Mouse (Mus musculus) spleen, adult 18-20 months (tissue): ENCODE measurements around the gene Syne3.
A peak's percentile ranks its signal among the peaks of the same experiment; 100 is the strongest.

ENCODE experiments used
- DNase-seq, 2 experiments: peaks; one replicate each; pipeline ENCODE4 v3.0.0; 2022; ENCODE audit warnings: mixed read lengths in 2 of 2

Gene Syne3

GRCm38 (mm10) chr12:105009370-105010212 is at the start of gene Syne3:
Syne3 (minus strand) TSS chr12:105009809.
- DNase-seq: peak; percentile 78 to 87

GRCm38 (mm10) chr12:105055308-105055707 is 45.7 kb upstream of the Syne3 start:
- DNase-seq: no peak

GRCm38 (mm10) chr12:105054041-105054440 is 44.4 kb upstream of the Syne3 start:
- no peak for DNase-seq

- DNase-seq: peak in 1 of 2 experiments; percentile 44
These were observed 41.3 kb upstream of the Syne3 start for GRCm38 (mm10) chr12:105050898-105051297.

- DNase-seq: no peak
These were observed 40.2 kb upstream of the Syne3 start for GRCm38 (mm10) chr12:105049813-105050212.

GRCm38 (mm10) chr12:105048301-105048863 is 38.8 kb upstream of the Syne3 start:
- no peak for DNase-seq

GRCm38 (mm10) chr12:105044775-105045174 is 35.2 kb upstream of the Syne3 start:
- no peak for DNase-seq

GRCm38 (mm10) chr12:105043081-105043480 is 33.5 kb upstream of the Syne3 start:
- no peak for DNase-seq

GRCm38 (mm10) chr12:105040950-105041349 is 31.3 kb upstream of the Syne3 start:
- no peak for DNase-seq

- DNase-seq: no peak
These were observed 30.1 kb upstream of the Syne3 start for GRCm38 (mm10) chr12:105039578-105040289.

GRCm38 (mm10) chr12:105038918-105039317 is 29.3 kb upstream of the Syne3 start:
- DNase-seq: no peak

- no peak for DNase-seq
These were observed 28.6 kb upstream of the Syne3 start for GRCm38 (mm10) chr12:105038211-105038610.

- no peak for DNase-seq
These were observed 24.6 kb upstream of the Syne3 start for GRCm38 (mm10) chr12:105034130-105034769.

- DNase-seq: no peak
These were observed 23.5 kb upstream of the Syne3 start for GRCm38 (mm10) chr12:105032832-105033775.

GRCm38 (mm10) chr12:105032147-105032831 is 22.7 kb upstream of the Syne3 start, which contains the start of gene Glrx5:
Glrx5 (plus strand) TSS chr12:105032688.
- peak; percentile 91 to 97 for DNase-seq

GRCm38 (mm10) chr12:105031081-105032058 is 21.8 kb upstream of the Syne3 start:
- DNase-seq: no peak

GRCm38 (mm10) chr12:105029890-105030289 is 20.3 kb upstream of the Syne3 start:
- no peak for DNase-seq

- DNase-seq: peak; percentile 75 to 83
These were observed 17.8 kb upstream of the Syne3 start for GRCm38 (mm10) chr12:105027323-105027991.

GRCm38 (mm10) chr12:105025947-105026586 is 16.5 kb upstream of the Syne3 start:
- no peak for DNase-seq
